Mouse (Mus musculus): ENCODE results near the gene Pfn5.
"Not testable (repeated sequence)": the region's sequence is repeated elsewhere in the genome, so short reads cannot be mapped to it uniquely, and the experiment has no call there.

Pfn5 gene

GRCm38 (mm10) chrX:95557887-95558286 lies at the start of gene Pfn5, which contains the start of gene Asb12:
Pfn5 (plus strand) TSS chrX:95558104.
Asb12 (minus strand) TSS chrX:95557987.
- no peak for DNase-seq

GRCm38 (mm10) chrX:95523883-95524282 lies 34.0 kb upstream of the Pfn5 start:
- DNase-seq: no peak

- no peak for DNase-seq
These were observed 32.7 kb upstream of the Pfn5 start for GRCm38 (mm10) chrX:95525166-95525565.

GRCm38 (mm10) chrX:95535493-95535892 lies 22.4 kb upstream of the Pfn5 start:
- not testable (repeated sequence) for DNase-seq

GRCm38 (mm10) chrX:95554321-95554720 lies 3.6 kb upstream of the Pfn5 start:
- no peak for DNase-seq

GRCm38 (mm10) chrX:95600609-95601008 lies 42.7 kb downstream of the Pfn5 start:
- no peak for DNase-seq
